Mouse (Mus musculus) lung, postnatal 0 days (tissue): ENCODE measurements at regions not wholly inside any gene's neighbourhood (a gene's known extent, or its start where the extent isn't known, plus 50 kb on each side); places are given as distances from the start of the nearest gene placed in this dataset.

ENCODE experiments used
- CTCF ChIP-seq: IDR thresholded peaks from 2 replicates; pipeline ENCODE4 v1.5.1; 2016; ENCODE audit warnings: antibody characterized with exemption, mild to moderate bottlenecking
- EP300 ChIP-seq: IDR thresholded peaks from 2 replicates; pipeline ENCODE4 v1.6.1; 2016; ENCODE audit warnings: antibody characterized with exemption, mild to moderate bottlenecking, control low read depth

GRCm38 (mm10) chr1:71771798-71772197 is 118.8 kb upstream of the Fn1 start:
- TF ChIP-seq CTCF: no peak
- TF ChIP-seq EP300: no peak
